Mouse (Mus musculus) urinary bladder, adult 2 months (tissue): ENCODE results near the gene Dedd2. TPM values are rescaled to one million over a fixed set of nuclear protein-coding genes. Genes with fewer than 3 reads are reported as not detected.

Source experiments
- DNase-seq: peaks from one replicate; pipeline ENCODE4 v3.0.0; 2022; ENCODE audit warnings: low spot score
- polyA plus RNA-seq: library from polyadenylated mRNA; depleted of rRNA; stranded (reverse); fragments of >200 nt; gene quantifications from 2 replicates; pipeline ENCODE4 v1.2.3, GENCODE M21; 2012

Gene Dedd2
- polyA plus RNA-seq, 1 experiment = 13.8 TPM

DNA sequence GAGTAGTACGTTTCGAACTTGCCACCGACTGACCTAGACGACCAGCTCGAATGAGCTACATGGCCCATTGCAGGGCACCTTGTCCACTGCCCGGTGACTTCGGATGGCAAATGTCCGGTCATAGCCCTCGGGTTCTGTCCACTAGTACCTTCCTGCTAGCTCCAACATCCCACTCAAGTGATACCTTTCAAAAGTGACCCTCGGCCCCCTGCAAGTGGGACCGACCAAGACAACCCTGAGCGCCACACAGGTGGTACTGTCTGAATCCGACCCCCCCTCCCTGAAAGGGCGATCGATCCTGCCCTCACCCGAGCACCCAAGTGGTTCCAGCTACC is 1.0 kb downstream of the Dedd2 start:
- DNase-seq = no peak

DNA sequence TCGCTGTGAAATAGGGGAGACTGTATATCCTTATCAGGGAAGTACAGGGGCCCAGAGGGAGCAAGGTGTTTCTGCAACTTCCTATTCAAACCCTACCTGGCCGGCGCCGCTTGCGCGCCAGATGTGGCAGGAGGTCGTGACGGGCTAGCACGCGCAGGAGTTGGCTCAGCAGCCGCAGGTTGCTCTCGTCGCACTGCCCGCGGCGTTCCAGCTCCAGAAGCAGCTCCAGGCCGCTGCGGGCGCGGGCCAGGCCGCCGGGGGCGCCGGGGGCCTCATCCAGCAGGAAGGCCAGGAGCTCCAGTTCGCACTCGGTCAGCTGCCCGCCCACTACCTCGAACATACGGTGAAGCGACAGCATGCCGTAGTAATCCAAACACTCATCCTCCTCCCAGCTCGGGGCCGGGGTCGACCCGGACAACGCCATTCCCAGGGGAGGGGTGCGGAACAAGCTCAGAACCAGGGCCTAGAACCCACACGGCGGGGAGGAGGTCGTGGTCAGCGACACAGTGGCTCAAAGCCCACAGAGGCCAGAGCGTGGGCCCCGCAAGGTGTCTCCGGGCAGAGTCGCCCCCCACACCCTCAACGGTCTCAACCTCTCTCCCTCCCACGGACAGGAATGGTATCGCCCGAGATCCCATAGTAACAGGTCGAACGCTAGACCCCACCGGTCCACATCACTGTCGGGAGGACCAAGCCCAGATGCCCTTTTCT is 1.6 kb downstream of the Dedd2 start:
- peak; percentile 53 for DNase-seq

DNA sequence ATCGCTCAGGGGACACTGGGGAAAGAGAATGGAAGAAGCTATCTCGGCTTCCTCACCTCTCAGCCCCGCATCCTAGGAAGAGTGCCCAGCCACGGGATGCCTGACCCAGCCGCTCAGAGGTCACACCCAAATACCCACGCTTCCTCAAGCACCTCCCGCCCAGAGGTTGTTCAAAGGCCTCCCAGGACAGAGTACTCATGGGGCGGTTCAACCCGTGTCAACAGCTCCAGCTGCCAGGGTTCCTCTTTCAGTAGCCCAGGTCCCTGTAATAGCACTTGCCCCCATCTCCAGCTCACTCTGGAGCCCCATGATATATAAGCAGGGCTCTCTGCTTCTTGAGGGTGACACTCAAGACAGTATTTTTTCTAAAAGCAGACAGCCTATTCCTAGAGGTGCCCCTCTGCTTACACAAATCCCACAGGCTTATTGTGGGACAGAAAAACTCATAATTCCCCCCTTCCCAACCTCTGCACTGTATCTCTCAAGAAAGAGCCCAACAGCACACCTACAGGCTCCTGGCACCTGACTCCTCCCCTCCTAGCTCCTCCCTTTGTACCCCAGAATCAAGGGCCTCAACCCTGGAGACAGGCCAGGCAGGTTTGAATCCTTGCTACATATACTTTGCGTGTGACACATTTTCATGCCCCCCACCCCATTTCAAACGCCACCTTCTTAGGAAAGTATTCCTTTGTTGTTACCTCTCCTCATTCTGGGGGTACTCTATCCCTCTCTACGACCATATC is 2.6 kb downstream of the Dedd2 start:
- no peak for DNase-seq

DNA sequence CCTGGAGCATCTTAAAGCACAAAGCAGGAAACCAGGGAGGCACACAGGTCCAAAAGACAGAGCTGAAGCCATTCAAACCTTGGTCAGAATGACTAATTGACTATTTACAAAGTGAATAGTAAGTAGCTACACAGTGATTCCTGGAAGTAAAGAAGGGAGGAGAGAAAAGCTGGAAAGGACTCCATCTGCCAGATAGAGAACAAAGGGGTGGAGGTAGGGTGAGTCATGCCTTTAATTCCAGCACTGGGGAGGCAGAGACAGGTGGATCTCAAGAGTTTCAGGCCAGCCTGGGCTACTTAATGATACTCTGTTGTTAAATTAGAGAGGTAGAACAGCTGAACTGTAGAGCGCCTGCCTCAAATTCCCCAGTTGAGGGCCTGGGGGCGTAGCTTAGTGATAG is 6.2 kb downstream of the Dedd2 start:
- no peak for DNase-seq

DNA sequence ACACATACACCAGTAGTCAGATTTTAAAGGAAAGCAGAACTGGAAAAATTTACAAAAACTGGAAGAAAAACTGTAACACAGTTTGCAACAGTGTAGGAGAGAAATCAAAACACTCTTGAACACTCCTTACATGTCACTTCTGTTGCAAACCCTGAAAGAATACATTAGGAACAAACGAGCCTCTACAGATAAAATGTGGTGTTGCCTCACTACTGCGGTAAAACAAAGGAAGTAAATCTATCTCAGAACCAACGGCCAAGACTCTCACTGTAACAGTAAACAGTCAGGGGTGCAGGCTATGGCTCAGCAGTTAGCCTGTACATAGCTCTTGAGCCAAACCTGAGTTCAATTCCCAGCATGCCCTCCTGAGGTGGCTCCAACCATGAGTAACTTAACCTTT is 7.3 kb downstream of the Dedd2 start:
- DNase-seq = no peak

DNA sequence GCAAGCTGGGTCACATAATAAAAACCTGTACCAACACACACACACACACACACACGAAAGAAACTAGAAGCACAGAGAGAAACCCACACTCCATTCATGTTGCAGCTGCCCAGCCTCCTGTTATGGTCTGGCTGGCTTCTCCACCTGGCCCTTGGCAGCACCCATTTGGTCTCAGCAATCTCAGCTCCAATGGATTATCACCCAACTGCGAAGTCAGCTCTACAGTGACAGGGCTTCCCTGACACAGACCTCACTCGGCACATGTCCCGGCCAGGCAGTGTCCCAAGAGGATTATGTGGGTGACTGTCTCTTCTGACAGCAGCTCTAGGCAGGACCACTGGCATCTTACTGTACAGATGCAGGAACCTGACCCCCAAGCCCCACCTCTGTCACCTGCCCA is 9.9 kb downstream of the Dedd2 start:
- no peak for DNase-seq

DNA sequence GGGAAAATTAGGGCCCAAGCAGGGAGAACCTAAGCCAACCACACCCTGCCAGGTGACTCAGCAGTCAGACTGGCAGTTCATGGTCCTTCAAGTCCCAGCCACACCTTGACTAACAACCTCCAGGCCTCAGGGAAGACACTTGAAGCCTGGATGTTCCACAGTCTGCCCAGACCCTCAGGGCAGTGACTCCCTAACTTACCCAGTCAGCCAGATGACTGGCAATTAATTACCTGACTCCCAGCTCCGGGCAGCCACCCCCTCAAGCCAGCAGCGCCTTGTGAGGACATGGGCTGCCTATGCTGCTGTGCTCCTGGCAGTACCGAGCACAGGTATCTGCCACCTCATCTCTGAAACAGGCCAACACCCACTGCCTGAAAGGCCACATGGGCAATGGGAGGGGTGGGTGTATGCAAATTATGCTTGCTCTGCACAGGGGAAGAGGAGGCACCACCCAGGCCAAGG is 11.2 kb downstream of the Dedd2 start:
- DNase-seq = no peak

DNA sequence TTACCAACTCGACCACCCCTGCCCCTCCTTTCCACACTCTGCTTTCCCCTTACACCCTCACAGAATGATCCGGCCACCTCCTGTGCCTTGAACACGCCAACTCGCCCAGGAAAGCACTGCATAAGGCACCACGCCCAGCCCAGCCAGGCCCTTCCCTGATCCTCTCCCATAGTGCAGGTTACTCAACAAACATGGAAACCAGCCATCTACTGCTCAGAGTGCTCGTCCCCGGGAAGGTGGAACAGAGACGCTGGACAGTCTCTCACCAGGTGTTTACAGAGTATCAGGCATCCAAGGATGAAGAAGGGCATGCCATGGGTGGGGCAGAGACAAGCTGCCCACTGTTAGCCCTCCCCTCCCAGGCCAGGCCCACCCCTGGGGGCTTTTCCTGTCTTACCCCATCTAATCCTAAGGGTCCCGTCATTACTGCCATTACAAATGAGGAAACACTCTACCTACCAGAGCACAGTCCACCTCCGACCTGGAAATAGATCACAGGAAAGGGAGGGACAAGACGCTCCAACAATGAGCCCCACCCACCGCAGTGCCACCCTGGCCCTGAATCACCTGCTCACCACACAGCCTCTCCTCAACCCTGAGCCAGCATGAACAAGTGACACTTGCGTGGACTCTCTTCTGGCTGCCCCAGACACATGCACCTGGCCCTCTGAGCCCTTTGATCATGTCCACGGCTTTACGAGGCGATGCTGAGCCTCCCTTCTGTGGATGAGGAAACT is 14.2 kb downstream of the Dedd2 start:
- DNase-seq = no peak

DNA sequence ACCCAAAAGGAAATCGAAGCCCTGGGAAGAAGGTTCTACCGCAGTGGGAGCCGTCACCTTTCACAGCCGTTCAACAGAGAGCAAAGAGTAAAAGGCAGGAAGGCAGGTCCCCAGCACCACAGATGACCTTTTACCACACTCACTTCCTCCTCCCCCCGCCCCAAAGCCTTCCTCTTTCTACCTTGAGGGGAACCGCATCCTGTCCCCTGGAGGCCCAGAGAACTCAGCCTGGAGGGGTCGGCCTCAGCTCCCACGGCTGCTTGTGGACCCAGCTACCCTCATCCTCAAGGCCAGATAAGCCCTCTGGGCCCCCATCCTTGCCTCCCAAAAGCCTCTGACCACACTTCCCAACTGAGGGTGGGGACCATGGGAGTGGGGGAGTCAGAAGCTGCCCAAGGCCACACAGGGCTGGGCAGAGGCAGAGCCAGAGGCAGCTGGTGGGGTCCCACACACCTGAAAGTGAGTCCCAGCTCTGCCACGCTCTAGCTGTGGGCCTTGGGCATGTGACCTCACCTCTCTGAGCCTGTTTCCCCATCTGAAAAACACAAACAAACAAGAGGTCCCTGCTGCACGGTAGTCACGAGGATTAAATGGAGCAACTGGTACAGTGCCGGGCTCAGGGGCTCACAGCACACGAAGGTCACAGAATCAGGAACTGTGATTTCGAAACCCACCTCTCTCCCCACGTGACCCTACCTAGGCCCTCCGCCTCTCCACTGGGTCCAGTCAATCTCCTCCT is 14.9 kb downstream of the Dedd2 start:
- DNase-seq = no peak

DNA sequence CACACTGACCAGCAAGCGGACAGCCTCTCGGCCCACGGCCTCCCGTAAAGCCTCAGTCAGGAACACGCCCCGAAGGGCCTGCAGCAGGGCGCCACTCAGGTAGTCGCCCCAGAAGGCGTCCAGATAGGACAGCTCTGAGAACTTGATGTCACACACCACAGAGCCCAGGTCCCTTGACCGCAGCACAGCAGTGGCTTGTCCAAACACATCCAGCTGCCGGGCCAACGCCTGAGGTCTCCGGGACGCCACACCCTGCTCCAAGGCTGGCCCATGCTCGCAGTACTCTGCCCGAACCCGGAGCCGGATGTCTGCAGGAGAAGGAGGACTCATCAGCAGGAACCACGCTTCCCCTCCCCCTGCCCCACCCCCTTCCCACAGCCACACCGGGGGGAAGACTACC is 16.8 kb downstream of the Dedd2 start:
- no peak for DNase-seq

DNA sequence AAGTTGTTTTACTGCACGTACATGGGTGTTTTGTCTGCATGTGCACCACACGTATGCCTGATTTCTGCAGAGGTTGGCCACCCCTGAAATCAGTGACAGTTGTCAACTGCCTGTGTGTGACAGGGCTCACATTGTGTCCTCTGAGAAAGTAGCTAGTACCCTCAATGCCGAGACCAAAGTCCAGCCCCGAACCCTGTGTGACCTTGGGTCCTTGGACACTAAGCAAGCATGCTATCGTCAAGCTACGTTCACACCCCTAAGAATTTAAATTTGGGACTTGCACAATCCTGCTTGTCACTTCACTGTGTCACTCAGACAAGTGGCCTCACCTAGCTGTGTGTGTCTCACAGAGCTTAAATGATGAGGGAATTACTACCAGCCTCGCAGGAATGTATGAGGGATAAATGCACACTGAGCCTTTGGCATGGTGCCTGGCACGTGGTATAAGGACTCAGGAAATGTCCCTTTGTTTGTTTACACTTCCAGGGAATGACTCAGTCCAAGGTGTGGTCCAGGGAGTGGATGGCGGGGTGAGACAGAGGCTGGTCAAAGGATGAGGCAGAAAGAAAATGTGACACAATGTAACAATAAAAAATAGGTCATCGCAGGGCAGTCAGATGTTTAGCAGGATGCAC is 22.9 kb downstream of the Dedd2 start:
- no peak for DNase-seq

DNA sequence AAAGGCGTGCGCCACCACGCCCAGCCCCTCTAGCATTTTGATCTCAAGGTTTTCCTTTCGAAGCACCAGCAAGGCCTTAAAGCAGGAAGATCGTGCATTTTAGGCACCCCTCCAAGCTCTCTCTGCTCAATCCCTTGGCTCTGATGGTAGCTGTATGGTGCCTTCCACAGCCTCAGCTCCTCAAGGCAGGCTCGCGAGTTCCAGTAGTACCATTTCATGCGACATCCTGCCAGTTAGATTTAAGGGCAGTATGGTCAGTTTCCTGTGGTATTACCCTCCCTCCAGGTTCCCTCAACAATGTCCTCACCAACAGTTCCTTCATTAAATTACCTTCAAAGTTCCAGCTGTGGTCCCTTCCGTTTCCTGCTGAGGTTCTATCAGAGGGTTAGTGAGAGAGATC is 24.3 kb downstream of the Dedd2 start:
- DNase-seq = no peak

DNA sequence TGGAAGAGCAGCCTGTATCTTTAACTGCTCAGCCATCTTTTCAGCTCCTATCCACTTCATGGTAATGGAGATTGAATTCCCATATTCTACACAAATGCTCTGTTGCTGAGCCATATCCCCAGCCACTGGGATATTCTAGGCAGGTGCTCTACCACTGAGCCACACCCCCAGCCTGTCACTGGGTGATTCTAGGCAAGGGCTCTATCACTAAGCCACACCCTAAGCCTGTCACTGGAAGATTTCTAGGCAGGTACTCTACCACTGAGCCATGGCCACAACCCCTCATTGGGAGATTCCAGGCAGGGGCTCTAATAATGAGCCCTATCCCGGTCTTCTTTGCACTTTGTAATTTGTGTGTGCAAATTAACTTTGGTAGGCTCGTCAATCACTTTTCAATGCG is 25.3 kb downstream of the Dedd2 start:
- DNase-seq = no peak

DNA sequence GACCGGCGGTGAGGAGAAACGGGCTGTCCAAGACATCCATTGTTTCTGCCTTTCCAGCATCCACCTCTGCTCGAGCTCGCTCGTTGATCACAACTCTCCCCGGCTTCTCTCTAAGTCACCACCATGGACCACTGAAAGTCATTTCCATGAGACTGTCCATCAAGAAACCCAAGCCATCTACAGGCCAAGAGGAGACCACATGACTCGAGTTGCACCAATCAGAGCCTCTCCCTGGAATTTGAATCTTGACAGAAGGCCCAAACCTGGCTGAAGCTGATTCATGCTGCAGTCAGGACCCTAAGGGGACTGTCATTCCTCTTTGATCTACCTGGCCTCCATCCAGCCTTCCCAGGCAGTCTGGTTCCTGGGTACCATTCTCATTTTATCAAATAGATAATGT is 28.3 kb downstream of the Dedd2 start:
- DNase-seq = no peak

DNA sequence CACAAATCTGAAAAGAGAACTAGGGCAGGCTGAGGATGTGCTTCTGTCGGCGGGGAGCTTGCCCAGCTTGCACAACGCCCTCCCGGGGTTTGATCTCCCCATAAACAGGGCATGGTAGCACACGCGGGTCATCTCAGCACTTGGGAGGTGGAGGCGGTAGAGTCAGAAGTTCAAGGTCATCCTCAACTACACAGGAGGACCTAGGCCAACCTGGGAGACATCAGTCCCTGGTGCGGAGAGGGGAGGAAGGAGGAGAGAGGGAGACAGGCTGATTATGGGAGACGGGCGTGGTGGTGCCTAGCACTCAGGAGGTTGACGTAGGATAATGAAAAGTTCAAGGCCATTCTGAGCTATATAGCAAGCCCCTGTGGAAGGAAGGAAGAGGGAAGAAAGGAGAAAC is 29.6 kb downstream of the Dedd2 start:
- DNase-seq = no peak

DNA sequence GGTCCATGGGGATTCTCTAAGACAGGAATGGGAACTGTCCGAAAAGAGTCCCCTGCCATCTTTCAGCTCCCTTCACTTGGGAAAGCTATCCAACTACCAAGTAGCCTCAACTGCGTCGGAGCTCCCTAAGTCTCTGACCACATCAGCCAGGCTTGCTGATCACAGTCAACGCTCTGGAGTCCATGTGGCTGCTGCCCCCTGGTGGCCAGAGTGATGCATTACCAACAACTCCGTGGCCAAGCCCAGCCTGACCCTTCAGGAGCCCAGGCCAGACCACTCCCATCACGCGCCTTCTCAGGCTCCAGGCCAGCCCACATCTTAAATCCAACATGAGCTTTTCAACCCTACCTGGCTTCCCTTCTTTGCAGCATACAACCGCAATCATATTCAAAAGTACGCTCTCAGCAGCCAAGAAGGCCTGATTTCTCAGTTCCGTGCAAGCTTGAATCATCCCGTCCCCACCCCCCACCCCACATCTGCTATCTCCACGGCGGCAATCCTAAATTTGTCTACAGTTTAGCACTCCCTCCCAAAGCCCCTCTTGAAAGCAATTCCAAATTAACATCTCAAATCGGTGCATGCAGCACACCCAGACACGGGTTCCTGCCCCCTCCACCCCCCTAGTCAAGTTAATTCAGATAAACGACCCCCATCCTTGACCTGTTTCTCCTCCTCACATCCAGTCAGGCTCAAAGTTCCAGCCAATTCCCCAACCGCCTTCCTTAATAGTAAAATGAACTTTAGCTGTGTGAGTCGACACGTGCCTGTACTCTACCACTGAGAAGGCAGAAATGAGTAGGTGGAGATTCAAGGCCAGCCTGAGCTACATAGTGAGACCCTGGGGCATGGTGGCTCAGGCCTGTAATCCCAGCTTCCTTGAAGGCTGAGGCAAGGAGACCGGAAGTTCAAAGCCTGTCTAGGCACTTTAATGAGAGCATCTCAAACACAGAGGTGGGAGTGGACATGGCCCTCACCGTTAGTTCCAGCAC is 32.5 kb downstream of the Dedd2 start:
- DNase-seq = peak; percentile 70

DNA sequence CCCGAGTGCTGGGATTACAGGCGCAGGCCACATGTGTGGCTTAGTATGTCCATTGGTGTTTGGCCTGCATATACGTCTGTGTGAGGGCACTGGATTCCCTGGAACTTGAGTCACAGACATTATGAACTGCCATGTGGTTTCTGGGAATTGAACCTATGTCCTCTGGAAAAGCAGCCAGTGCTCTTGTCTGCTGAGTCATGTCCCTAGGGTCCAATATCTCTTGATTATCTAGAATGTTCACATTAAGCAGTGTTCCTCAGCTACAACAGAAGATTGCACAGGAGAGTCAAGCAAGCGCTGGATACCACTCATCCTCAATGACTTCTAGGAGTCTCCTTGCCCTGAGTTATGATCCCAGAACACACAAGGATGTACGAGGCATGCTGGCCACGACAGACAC is 36.3 kb downstream of the Dedd2 start:
- no peak for DNase-seq

DNA sequence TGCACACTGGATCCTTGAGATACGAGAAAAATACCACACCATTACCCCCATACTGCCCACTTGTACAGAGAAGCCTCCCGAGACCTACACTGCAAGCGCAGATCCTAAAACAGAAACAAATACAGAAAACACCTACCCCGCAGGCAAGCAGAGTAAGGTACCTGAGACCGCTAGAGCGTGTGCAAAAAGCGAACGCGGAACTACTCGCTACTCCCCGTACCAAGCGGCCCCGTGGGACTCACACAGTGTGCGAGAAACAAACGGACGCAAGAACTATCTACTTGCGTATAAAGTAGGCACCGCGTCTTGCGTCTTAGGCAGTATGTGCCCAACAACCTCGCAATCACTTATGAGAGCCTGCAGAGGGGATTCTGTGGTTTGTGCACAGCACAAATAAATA is 38.6 kb downstream of the Dedd2 start:
- no peak for DNase-seq

DNA sequence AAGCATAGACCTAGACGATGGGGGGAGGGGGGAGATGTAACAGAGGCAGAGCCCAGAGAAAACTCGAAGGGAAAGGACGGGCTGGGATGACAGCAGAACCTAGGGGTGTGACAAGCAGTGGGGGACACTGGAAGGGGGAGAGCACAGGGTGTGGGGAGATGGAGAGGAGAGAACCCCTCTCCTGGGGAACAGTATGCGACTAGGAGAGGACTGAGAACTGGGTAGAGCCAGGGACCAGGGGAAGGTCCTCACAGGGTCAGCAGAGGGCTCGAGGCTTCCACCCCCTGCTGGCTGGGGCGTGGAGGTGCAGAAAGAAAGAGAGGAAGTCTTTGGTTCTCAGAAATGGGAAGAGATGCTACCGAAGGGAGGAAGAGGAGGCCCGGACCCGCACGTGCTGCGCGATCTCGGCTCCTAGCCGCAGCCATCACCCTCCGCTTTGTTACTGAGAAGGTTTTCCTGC is 39.1 kb downstream of the Dedd2 start:
- DNase-seq = no peak

DNA sequence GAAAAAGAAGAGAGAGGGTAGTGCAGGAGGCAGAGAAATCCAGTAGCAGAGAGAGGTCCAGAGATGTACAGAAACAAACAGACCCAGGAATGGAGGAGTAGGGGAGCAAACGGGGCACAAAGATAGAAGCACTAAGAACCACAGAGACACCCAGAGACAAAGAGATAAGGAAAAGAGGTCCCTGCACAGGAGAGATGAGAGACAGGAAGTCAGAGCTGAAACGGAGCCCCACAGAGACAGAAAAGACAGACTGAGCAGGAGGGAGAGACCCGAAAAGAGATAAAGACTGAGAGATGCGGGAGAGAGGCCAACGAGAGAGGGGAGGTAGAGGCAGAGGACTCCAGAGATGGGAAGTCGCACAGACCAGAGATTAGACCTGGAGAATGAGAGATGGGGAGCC is 39.9 kb downstream of the Dedd2 start:
- no peak for DNase-seq
